Mouse (Mus musculus): ENCODE results near the gene Spata25. TPM values are rescaled to one million over a fixed set of nuclear protein-coding genes. Genes with fewer than 3 reads are reported as not detected.

Spata25 gene
- total and polyA plus RNA-seq, 3 experiments: 0.23 to 0.68 (median 0.60) TPM

DNA sequence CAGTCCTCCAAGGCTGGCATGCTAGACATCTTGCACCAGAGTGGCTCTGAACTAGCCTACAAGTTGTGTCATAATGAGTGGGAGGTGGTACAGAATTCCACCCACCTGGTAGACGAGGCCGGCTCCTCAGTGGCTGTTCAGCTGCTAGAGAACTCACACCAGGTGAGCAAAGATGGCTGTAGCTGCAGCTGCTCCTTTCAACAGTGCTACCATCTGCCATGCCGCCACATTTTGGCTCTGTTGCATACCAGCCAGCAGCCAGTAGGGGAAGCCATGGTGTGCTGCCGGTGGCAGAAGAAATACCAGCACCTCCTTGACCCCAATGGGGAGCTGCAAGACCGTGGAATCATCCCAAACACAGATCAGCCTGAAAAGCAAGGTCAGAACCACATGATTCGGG is 7.3 kb downstream of the Spata25 start:
- Histone ChIP-seq H3K27me3 (ENCODE audit: control insufficient read depth, insufficient read depth, low read length) (no peaks in the 10 kb centered on the region), H3K36me3 (ENCODE audit: control insufficient read depth, insufficient read depth, low read length) (no peaks in the 10 kb centered on the region), H3K27ac (no peak overlapping the region), H3K79me2 (replicated peaks; ENCODE audit: control insufficient read depth, insufficient read depth, low read length) (no peaks in the 10 kb centered on the region), H3K4me3 (no peak overlapping the region), H3K9ac (ENCODE audit: low read depth, low read length) (no peak overlapping the region), H3K4me1 (ENCODE audit: control insufficient read depth, insufficient read depth, low read length) (no peaks in the 10 kb centered on the region; the same call in 1 of the 2 replicates)
- TF ChIP-seq EP300 (IDR thresholded peaks at IDR 0.05; ENCODE audit: insufficient read depth, low read depth, low read length) (no peak), CTCF (IDR thresholded peaks at IDR 0.05) (no peak), POLR2A (IDR thresholded peaks at IDR 0.05; ENCODE audit: insufficient read depth, low read depth, low read length) (no peak)
- WGBS: 82% methylated on average over 6 of the region's 6 CpGs
- no peak for DNase-seq
- intact Hi-C loops (cut with DNase I): no loop called here

DNA sequence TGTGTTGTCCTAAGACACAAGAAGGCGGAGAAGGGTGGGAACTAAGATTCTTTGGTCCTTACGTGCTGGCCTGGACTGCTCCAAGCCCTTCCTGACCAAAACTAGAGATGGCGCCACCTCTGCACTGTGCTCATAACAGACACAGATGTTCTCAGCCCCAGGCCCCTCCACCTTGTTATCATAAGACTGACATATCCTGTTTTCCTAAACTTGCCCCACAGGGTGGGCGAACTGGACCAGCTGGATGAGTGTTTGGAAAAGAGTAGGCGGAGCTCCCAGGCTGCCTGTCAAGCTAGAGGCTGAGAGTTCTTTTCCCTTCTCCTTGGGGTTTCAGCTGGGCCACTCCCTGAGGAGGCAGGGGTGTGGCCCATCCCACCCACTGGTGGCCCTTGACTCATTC is 10.6 kb downstream of the Spata25 start:
- no peak overlapping the region for H3K27ac ChIP-seq
- no peak for DNase-seq
- intact Hi-C loops (cut with DNase I): no loop called here
- no peaks in the 10 kb centered on the region for H3K4me1 ChIP-seq (ENCODE audit: control insufficient read depth, insufficient read depth, low read length)
- H3K36me3 ChIP-seq (ENCODE audit: control insufficient read depth, insufficient read depth, low read length): no peaks in the 10 kb centered on the region
- H3K4me3 ChIP-seq: no peak overlapping the region
- H3K79me2 ChIP-seq (replicated peaks; ENCODE audit: control insufficient read depth, insufficient read depth, low read length): no peaks in the 10 kb centered on the region
- WGBS: 65% methylated on average over 5 of the region's 5 CpGs
- no peak overlapping the region for H3K9ac ChIP-seq (ENCODE audit: low read depth, low read length)
- no peaks in the 10 kb centered on the region for H3K27me3 ChIP-seq (ENCODE audit: control insufficient read depth, insufficient read depth, low read length)
- TF ChIP-seq POLR2A (IDR thresholded peaks at IDR 0.05; ENCODE audit: insufficient read depth, low read depth, low read length): no peak
- no peak for TF ChIP-seq EP300 (IDR thresholded peaks at IDR 0.05; ENCODE audit: insufficient read depth, low read depth, low read length)
- TF ChIP-seq CTCF (IDR thresholded peaks at IDR 0.05): no peak

DNA sequence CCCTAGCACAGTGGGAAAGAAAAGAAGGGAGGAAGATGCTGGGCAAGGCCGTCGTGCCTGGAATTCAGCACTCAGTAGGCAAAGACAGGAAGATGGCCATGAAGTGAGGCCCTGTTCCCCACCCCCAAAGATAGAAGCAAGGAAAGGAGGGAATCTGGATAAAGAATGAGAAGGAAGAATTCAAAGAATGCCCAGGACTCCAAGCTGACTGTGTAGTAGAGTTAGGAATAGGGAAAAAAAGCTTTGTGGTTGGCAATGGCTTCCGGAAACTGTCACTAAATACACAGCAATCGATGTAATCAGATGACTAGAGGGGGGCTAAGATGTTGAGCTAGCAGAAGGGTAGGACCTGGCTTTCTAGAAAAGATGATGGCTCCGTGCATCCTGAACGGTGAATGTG is 11.1 kb downstream of the Spata25 start:
- H3K27me3 ChIP-seq (ENCODE audit: control insufficient read depth, insufficient read depth, low read length): no peaks in the 10 kb centered on the region
- no peak overlapping the region for H3K27ac ChIP-seq
- no peak overlapping the region for H3K9ac ChIP-seq (ENCODE audit: low read depth, low read length)
- H3K79me2 ChIP-seq (replicated peaks; ENCODE audit: control insufficient read depth, insufficient read depth, low read length): no peaks in the 10 kb centered on the region
- intact Hi-C loops (cut with DNase I): no loop called here
- TF ChIP-seq POLR2A (IDR thresholded peaks at IDR 0.05; ENCODE audit: insufficient read depth, low read depth, low read length) (no peak), EP300 (IDR thresholded peaks at IDR 0.05; ENCODE audit: insufficient read depth, low read depth, low read length) (no peak), CTCF (IDR thresholded peaks at IDR 0.05) (no peak)
- WGBS: 65% methylated on average over 6 of the region's 6 CpGs
- H3K4me1 ChIP-seq (ENCODE audit: control insufficient read depth, insufficient read depth, low read length): no peaks in the 10 kb centered on the region
- no peak overlapping the region for H3K4me3 ChIP-seq
- no peak for DNase-seq
- H3K36me3 ChIP-seq (ENCODE audit: control insufficient read depth, insufficient read depth, low read length): no peaks in the 10 kb centered on the region

DNA sequence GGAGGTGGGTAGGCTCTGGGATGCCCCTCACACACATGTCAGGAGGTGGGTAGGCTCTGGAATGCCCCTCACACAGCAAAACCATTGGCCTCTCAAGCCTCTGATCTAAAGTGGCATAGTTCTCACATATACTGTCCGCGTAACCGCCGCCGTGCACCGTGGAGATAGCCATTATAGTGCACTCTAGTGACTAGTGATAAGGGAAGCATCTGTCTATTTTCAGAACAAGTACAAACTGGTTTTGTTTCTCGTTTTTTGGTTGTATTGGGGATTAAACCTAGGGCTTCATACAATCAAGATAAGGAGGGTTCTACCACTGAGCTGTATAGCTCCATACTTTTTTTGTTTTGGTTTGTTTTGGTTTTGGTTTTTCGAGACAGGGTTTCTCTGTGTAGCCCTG is 12.5 kb downstream of the Spata25 start:
- intact Hi-C loops (cut with DNase I): no loop called here
- H3K36me3 ChIP-seq (ENCODE audit: control insufficient read depth, insufficient read depth, low read length): no peaks in the 10 kb centered on the region
- no peaks in the 10 kb centered on the region for H3K27me3 ChIP-seq (ENCODE audit: control insufficient read depth, insufficient read depth, low read length)
- 82% methylated on average over 8 of the region's 8 CpGs for WGBS
- H3K27ac ChIP-seq: no peak overlapping the region
- no peak for DNase-seq
- no peaks in the 10 kb centered on the region for H3K4me1 ChIP-seq (ENCODE audit: control insufficient read depth, insufficient read depth, low read length)
- no peak overlapping the region for H3K9ac ChIP-seq (ENCODE audit: low read depth, low read length)
- H3K79me2 ChIP-seq (replicated peaks; ENCODE audit: control insufficient read depth, insufficient read depth, low read length): no peaks in the 10 kb centered on the region
- TF ChIP-seq CTCF (IDR thresholded peaks at IDR 0.05) (no peak), EP300 (IDR thresholded peaks at IDR 0.05; ENCODE audit: insufficient read depth, low read depth, low read length) (no peak), POLR2A (IDR thresholded peaks at IDR 0.05; ENCODE audit: insufficient read depth, low read depth, low read length) (no peak)
- no peak overlapping the region for H3K4me3 ChIP-seq

DNA sequence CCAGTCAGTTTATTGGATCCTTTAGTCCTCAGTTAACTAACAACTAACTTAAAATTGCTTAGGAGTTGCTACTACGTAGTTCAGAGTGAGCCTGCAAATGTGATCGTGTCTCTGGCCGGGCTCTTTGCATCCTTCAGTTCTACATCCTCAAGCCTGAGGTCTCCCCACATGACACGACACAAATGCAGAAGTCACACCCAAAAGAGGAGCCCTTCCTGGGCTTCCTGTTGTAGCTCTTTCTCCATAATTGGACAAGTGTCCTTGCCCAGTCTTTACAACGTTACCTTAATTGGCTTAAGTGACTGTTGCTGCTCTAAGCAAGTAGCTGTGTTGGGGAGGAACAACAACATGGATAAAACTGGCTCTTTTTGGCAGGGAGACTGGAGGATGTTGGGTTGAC is 13.0 kb downstream of the Spata25 start:
- Histone ChIP-seq H3K36me3 (ENCODE audit: control insufficient read depth, insufficient read depth, low read length) (no peaks in the 10 kb centered on the region), H3K79me2 (replicated peaks; ENCODE audit: control insufficient read depth, insufficient read depth, low read length) (no peaks in the 10 kb centered on the region), H3K9ac (ENCODE audit: low read depth, low read length) (no peak overlapping the region), H3K27ac (no peak overlapping the region), H3K4me1 (ENCODE audit: control insufficient read depth, insufficient read depth, low read length) (no peaks in the 10 kb centered on the region), H3K27me3 (ENCODE audit: control insufficient read depth, insufficient read depth, low read length) (no peaks in the 10 kb centered on the region), H3K4me3 (no peak overlapping the region)
- no peak for DNase-seq
- TF ChIP-seq EP300 (IDR thresholded peaks at IDR 0.05; ENCODE audit: insufficient read depth, low read depth, low read length) (no peak), CTCF (IDR thresholded peaks at IDR 0.05) (no peak), POLR2A (IDR thresholded peaks at IDR 0.05; ENCODE audit: insufficient read depth, low read depth, low read length) (no peak)
- intact Hi-C loops (cut with DNase I): no loop called here
- 75% methylated on average over 5 of the region's 5 CpGs for WGBS

DNA sequence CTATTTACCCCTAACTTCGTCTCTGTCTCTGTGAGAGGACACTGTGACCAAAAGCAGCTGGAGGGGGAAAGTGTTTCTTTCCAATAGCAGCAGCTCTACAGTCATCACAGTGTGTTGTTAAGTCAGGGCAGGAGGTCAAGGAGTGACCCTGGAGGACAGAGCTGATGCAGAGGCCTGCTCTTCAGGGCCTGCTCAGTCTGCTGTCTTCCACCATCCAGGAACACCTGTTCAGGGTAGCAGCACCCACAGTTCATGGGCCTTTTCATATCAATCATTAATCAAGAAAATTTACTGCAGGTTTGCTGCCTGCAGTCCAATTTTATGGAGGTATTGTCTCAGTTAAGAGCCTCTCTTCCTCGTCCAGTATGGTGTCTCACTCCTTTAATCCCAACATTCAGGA is 14.8 kb downstream of the Spata25 start:
- TF ChIP-seq POLR2A (IDR thresholded peaks at IDR 0.05; ENCODE audit: insufficient read depth, low read depth, low read length): no peak
- no peak for TF ChIP-seq CTCF (IDR thresholded peaks at IDR 0.05)
- TF ChIP-seq EP300 (IDR thresholded peaks at IDR 0.05; ENCODE audit: insufficient read depth, low read depth, low read length): no peak
- Histone ChIP-seq H3K4me3 (no peak overlapping the region), H3K36me3 (ENCODE audit: control insufficient read depth, insufficient read depth, low read length) (no peaks in the 10 kb centered on the region), H3K4me1 (ENCODE audit: control insufficient read depth, insufficient read depth, low read length) (no peaks in the 10 kb centered on the region), H3K79me2 (replicated peaks; ENCODE audit: control insufficient read depth, insufficient read depth, low read length) (no peaks in the 10 kb centered on the region), H3K27ac (no peak overlapping the region), H3K9ac (ENCODE audit: low read depth, low read length) (no peak overlapping the region), H3K27me3 (ENCODE audit: control insufficient read depth, insufficient read depth, low read length) (no peaks in the 10 kb centered on the region)
- WGBS: 67% methylated on average over 2 of the region's 2 CpGs
- DNase-seq: no peak
- intact Hi-C loops (cut with DNase I): no loop called here

All from heart, adult 2 months (tissue).